15 mouse cellular contexts compared by ENCODE assay signal in the genomic region with DNA sequence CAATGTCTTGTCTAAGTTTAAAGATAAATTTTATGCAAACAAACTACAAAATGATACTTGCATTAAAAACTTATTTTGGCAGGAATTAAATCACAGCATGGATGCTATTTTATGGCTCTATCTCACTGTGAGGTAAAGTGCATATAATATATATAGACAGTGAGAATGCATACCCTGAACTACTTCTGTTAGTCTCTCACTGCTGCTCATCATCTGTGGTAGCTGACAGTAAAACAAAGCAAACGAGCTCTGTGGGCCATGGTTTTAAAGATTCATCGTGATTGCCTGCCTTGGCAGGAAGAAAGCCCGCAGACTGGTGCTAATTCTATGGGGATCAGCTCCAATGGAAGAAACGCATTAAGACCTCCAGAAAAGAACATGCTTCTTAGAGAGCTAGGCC.
"Had no signal": no experiment of that assay in that cellular context is flagged by ENCODE, and none has a peak within 500 bp of the region (broad histone marks: within the 10 kb centered on the region; RNA-seq: fewer than 3 reads in every experiment).

No protein-coding gene starts in this region.

- H3K27me3 ChIP-seq: limb, embryonic 15.5 days; midbrain, embryonic 12.5 days had no signal

- H3K9me3 ChIP-seq: limb, embryonic 15.5 days; midbrain, embryonic 12.5 days had no signal

- DNase-seq: kidney, adult 9 months; kidney, postnatal 14 days; kidney, postnatal 4 days; liver, postnatal 0 days; lung, embryonic 14.5 days; thymus, adult 18-20 months; thymus, postnatal 36 days had no signal

- ATAC-seq: liver, postnatal 0 days; lung, postnatal 0 days; midbrain, embryonic 16.5 days had no signal

- H3K4me2 ChIP-seq: limb, embryonic 15.5 days; liver, embryonic 11.5 days; lung, embryonic 14.5 days; midbrain, embryonic 12.5 days had no signal

- H3K4me1 ChIP-seq: midbrain, embryonic 12.5 days had no signal

- H3K9ac ChIP-seq: limb, embryonic 15.5 days; liver, embryonic 14.5 days; liver, postnatal 0 days; lung, embryonic 14.5 days; midbrain, embryonic 12.5 days had no signal

- H3K36me3 ChIP-seq: limb, embryonic 15.5 days; midbrain, embryonic 12.5 days had no signal

- H3K4me3 ChIP-seq: limb, embryonic 15.5 days; midbrain, embryonic 12.5 days; myocyte had no signal

- H3K27ac ChIP-seq: limb, embryonic 15.5 days; liver, embryonic 14.5 days; macrophage; midbrain, embryonic 12.5 days had no signal
